12 mouse cellular contexts compared by ENCODE assay signal in genomic region chr1:88274371-88275077, GRCm38 (mm10). TPM values are rescaled to one million over a fixed set of nuclear protein-coding genes. Genes with fewer than 3 reads are reported as not detected.
A peak's percentile ranks its signal among the peaks of the same experiment; 100 is the strongest.
DNase-seq lines count a peak whose midpoint lies in the region; ATAC-seq and TF ChIP-seq lines count a peak whose summit lies in the region.
"Had no signal": no experiment of that assay in that cellular context is flagged by ENCODE, and none has a peak within 500 bp of the region (broad histone marks: within the 10 kb centered on the region; RNA-seq: fewer than 3 reads in every experiment).

No protein-coding gene starts in this region.

- no peaks in the 10 kb centered on the region for H3K27me3 ChIP-seq in lung, postnatal 0 days (replicated peaks; ENCODE audit: insufficient read depth, low read length)

- H3K4me3 ChIP-seq in lung, postnatal 0 days (ENCODE audit: low read depth, low read length) = no peak overlapping the region

- peaks cover 16% of the 10 kb centered on the region; the same call in 1 of the 2 replicates for H3K4me1 ChIP-seq in lung, postnatal 0 days (ENCODE audit: insufficient read depth, low read depth, low read length)

- H3K9ac ChIP-seq in lung, postnatal 0 days (replicated peaks; ENCODE audit: low read depth) = 0 out of 2 replicates have a peak overlapping the region, but pooled peaks have one; percentile 0

- no peak for ATAC-seq in cerebellum, adult (ENCODE audit: insufficient number of reproducible peaks, low FRiP score, low TSS enrichment)
- no peak for ATAC-seq in lung, postnatal 0 days

- TF ChIP-seq EP300 in lung, postnatal 0 days (IDR thresholded peaks at IDR 0.05) = no peak

- H3K9me3 ChIP-seq in lung, postnatal 0 days (ENCODE audit: low read length) = no peaks in the 10 kb centered on the region

- intact Hi-C loops in heart, postnatal 25 days (cut with DNase I) = loop anchor here (5.0 kb wide), 1 partner anchor 267 kb away; the partner anchor contains the start of gene Usp40

- DNase-seq in cerebellum, adult 11-12 months = peak; percentile 47
- DNase-seq in heart, postnatal 25 days (ENCODE audit: low spot score) = peak; percentile 7
- no peak for DNase-seq in heart, adult 8-10 months (ENCODE audit: low spot score)
- DNase-seq in lung, postnatal 0 days (ENCODE audit: low spot score) = no peak
- DNase-seq in lung, postnatal 14 days = no peak
- DNase-seq in ZHBTc4 (ENCODE audit: low read depth, low spot score) = peak; percentile 1
- no peak for DNase-seq in yolk sac, embryonic 10.5 days (ENCODE audit: low spot score)
- DNase-seq: kidney, adult 11 months had no signal

- no peak overlapping the region for H3K4me2 ChIP-seq in lung, postnatal 0 days (replicated peaks; ENCODE audit: low read depth, low read length)

- TF ChIP-seq CTCF in lung, postnatal 0 days (IDR thresholded peaks at IDR 0.05) = no peak

- WGBS in lung, postnatal 0 days = 70% methylated on average over 11 of the region's 11 CpGs

- no peak overlapping the region for H3K27ac ChIP-seq in lung, postnatal 0 days (ENCODE audit: low read length)
- H3K27ac ChIP-seq: forebrain, embryonic 10.5 days had no signal

- H3K36me3 ChIP-seq in lung, postnatal 0 days (ENCODE audit: insufficient read depth, low read length) = peaks cover 11% of the 10 kb centered on the region

RNA-seq across cellular contexts. Expression of gene Hjurp, which starts 2.9 kb away (rescaled TPM):
- total RNA-seq in heart, postnatal 25 days (2021) = 10 to 100 TPM; 14.5 to 14.6 TPM
- total RNA-seq in heart, adult 8-10 months (2022) = 10 to 100 TPM; 10.6 to 14.2 (median 11.0) TPM
- 21.9 and 26.0 TPM in 2 replicates for polyA plus RNA-seq in lung, postnatal 0 days (2015; fragmentation: Nextera tagmentation; extraction: Ambion mirVana)

RNA-seq across cellular contexts. Expression of gene Trpm8, which starts 2.9 kb away (rescaled TPM):
- total RNA-seq in heart, postnatal 25 days (2021) = not detected
- total RNA-seq in heart, adult 8-10 months (2022) = not detected
- polyA plus RNA-seq in lung, postnatal 0 days (2015; fragmentation: Nextera tagmentation; extraction: Ambion mirVana) = 0.05 TPM in 1 of 2 replicates, not detected in the other
- total RNA-seq: gastrocnemius, adult 8-10 months; hematopoietic stem cell, adult 5-6 weeks had no signal
- polyA plus RNA-seq: forebrain, embryonic 10.5 days had no signal

RNA-seq across cellular contexts. Expression of gene Mroh2a, which starts 47.7 kb away (rescaled TPM):
- total RNA-seq in heart, postnatal 25 days (2021) = under 1 TPM; 0.28 to 0.42 TPM
- under 1 TPM in 1 of 4 experiments, not detected in 3; 0.35 TPM for total RNA-seq in heart, adult 8-10 months (2022)
- 0.15 and 0.43 TPM in 2 replicates for polyA plus RNA-seq in lung, postnatal 0 days (2015; fragmentation: Nextera tagmentation; extraction: Ambion mirVana)
- total RNA-seq: gastrocnemius, adult 8-10 months had no signal

Comparison
In these comparisons a context has a peak if more than half of its experiments do, and no peak if none do; other contexts are left out.
1. DNase-seq: peak in cerebellum, adult 11-12 months (single experiment), heart, postnatal 25 days (single experiment) and ZHBTc4 (single experiment); none in heart, adult 8-10 months (single experiment), lung, postnatal 0 days (single experiment), lung, postnatal 14 days (single experiment) and yolk sac, embryonic 10.5 days (single experiment).